In the genomic region with DNA sequence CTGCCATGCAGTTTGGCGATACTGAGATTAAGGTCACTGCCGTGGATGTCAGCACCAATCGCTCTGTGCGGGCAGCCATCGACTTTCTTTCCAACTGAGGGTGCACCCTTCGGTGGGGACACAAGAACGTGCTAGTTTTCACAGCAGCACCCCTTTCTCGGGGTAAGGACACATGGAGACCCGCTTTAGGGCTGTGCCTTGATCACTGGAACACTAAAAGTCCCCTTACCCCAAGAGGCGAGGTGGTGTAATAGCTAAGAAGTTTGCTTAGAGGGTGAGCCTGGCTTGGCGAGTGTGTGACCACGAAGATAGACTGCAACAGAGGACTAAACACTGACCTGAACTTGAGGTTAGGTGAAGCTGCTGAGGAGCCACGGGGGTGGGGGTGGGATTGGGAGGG, we compare ENCODE assay signal across 28 mouse cellular contexts. TPM values are rescaled to one million over a fixed set of nuclear protein-coding genes. Genes with fewer than 3 reads are reported as not detected.
DNase-seq lines count a peak whose midpoint lies in the region; ATAC-seq lines count a peak whose summit lies in the region.
"Had no signal": no experiment of that assay in that cellular context is flagged by ENCODE, and none has a peak within 500 bp of the region (broad histone marks: within the 10 kb centered on the region; RNA-seq: fewer than 3 reads in every experiment).

No protein-coding gene starts in this region.

- no peak for DNase-seq in heart, postnatal 36 days
- peak; percentile 3 for DNase-seq in thymus, postnatal 4 days
- DNase-seq in thymus, postnatal 14 days, result no peak
- peak; percentile 57 for DNase-seq in R1 (ENCODE audit: low read depth, low spot score)
- DNase-seq in neural tube, embryonic 10.5 days (ENCODE audit: extremely low spot score, low spot score), result no peak
- DNase-seq in cerebellum, postnatal 4 days (ENCODE audit: low spot score in 2 of 2), result no peak
- DNase-seq: adrenal gland, postnatal 10 days; cerebellum, adult 11 months; cerebellum, adult 8-10 months; cerebellum, postnatal 14 days; gastrocnemius, postnatal 10 days; heart, adult 18-20 months had no signal

- H3K9me3 ChIP-seq in heart, embryonic 12.5 days (replicated peaks), result no peaks in the 10 kb centered on the region
- H3K9me3 ChIP-seq: embryonic facial prominence, embryonic 13.5 days; forebrain, embryonic 12.5 days; hindbrain, embryonic 12.5 days had no signal

- H3K27me3 ChIP-seq in heart, embryonic 12.5 days (replicated peaks), result no peaks in the 10 kb centered on the region
- H3K27me3 ChIP-seq: CH12.LX; embryonic facial prominence, embryonic 13.5 days; forebrain, embryonic 12.5 days; hindbrain, embryonic 12.5 days; Patski had no signal

- no peak overlapping the region for H3K27ac ChIP-seq in heart, embryonic 12.5 days (ENCODE audit: poor library complexity, severe bottlenecking)
- H3K27ac ChIP-seq: embryonic facial prominence, embryonic 13.5 days; forebrain, embryonic 12.5 days; hindbrain, embryonic 12.5 days had no signal

- peaks cover 77% of the 10 kb centered on the region for H3K36me3 ChIP-seq in heart, embryonic 12.5 days

- no peak overlapping the region for H3K4me2 ChIP-seq in heart, embryonic 12.5 days
- H3K4me2 ChIP-seq: embryonic facial prominence, embryonic 13.5 days; forebrain, embryonic 12.5 days; heart, embryonic 11.5 days; hindbrain, embryonic 12.5 days had no signal

- WGBS in heart, embryonic 12.5 days, result 48% methylated on average over 13 of the region's 13 CpGs

- intact Hi-C loops in heart, postnatal 36 days (cut with DNase I), result no loop called here

- 0 out of 2 replicates have a peak overlapping the region, but pooled peaks have one; percentile 11 for H3K9ac ChIP-seq in heart, embryonic 12.5 days
- H3K9ac ChIP-seq: embryonic facial prominence, embryonic 13.5 days; forebrain, embryonic 12.5 days; hindbrain, embryonic 12.5 days had no signal

- peaks cover 32% of the 10 kb centered on the region for H3K4me1 ChIP-seq in heart, embryonic 12.5 days (replicated peaks)

- H3K4me3 ChIP-seq in heart, embryonic 12.5 days, result no peak overlapping the region
- H3K4me3 ChIP-seq: embryonic facial prominence, embryonic 13.5 days; forebrain, embryonic 12.5 days; hindbrain, embryonic 12.5 days had no signal

- no peak for ATAC-seq in heart, embryonic 12.5 days (ENCODE audit: insufficient number of reproducible peaks, low FRiP score)
- ATAC-seq: forebrain, embryonic 16.5 days; hindbrain, embryonic 16.5 days; inflammation-experienced regulatory T-cells, adult 6 months; Patski had no signal

RNA-seq across cellular contexts. Expression of gene Gm11037, which starts 11.8 kb away (rescaled TPM):
- polyA plus RNA-seq in heart, embryonic 12.5 days (2016; fragmentation: Nextera tagmentation; extraction: Ambion mirVana), result not detected in 2 replicates
- not detected for total RNA-seq in heart, postnatal 36 days (2021)
- total RNA-seq: adrenal gland, postnatal 10 days; adrenal gland, postnatal 4 days; CH12.LX; gastrocnemius, postnatal 10 days; gastrocnemius, postnatal 4 days; heart, adult 18-20 months; heart, postnatal 25 days had no signal
- polyA plus RNA-seq: brain, embryonic 14.5 days; embryonic facial prominence, embryonic 13.5 days; forebrain, embryonic 12.5 days; forebrain, embryonic 16.5 days; frontal cortex, adult 2 months; heart, embryonic 11.5 days; heart, embryonic 16.5 days; hindbrain, embryonic 12.5 days; hindbrain, embryonic 16.5 days; inflammation-experienced regulatory T-cells, adult 6 months; Patski had no signal

RNA-seq across cellular contexts. Expression of gene 1700037H04Rik, which starts 14.8 kb away (rescaled TPM):
- 69.2 and 69.6 TPM in 2 replicates for polyA plus RNA-seq in heart, embryonic 12.5 days (2016; fragmentation: Nextera tagmentation; extraction: Ambion mirVana)
- total RNA-seq in heart, postnatal 36 days (2021), result 10 to 100 TPM in 1 of 2 experiments, 1 to 10 TPM in 1; 9.7 to 12.8 TPM

RNA-seq across cellular contexts. Expression of gene Hspa12b, which starts 18.0 kb away (rescaled TPM):
- polyA plus RNA-seq in heart, embryonic 12.5 days (2016; fragmentation: Nextera tagmentation; extraction: Ambion mirVana), result 8.7 and 8.9 TPM in 2 replicates
- total RNA-seq in heart, postnatal 36 days (2021), result 10 to 100 TPM; 32.1 to 44.1 TPM

RNA-seq across cellular contexts. Expression of gene Cenpb, which starts 34.7 kb away (rescaled TPM):
- polyA plus RNA-seq in heart, embryonic 12.5 days (2016; fragmentation: Nextera tagmentation; extraction: Ambion mirVana), result 6.9 and 7.2 TPM in 2 replicates
- total RNA-seq in heart, postnatal 36 days (2021), result 10 to 100 TPM; 85.1 to 86.2 TPM

RNA-seq across cellular contexts. Expression of gene Cdc25b, which starts 41.6 kb away (rescaled TPM):
- polyA plus RNA-seq in heart, embryonic 12.5 days (2016; fragmentation: Nextera tagmentation; extraction: Ambion mirVana), result 38.7 and 39.1 TPM in 2 replicates
- total RNA-seq in heart, postnatal 36 days (2021), result 1 to 10 TPM; 6.1 to 7.0 TPM

Comparison
In these comparisons a context has a peak if more than half of its experiments do, and no peak if none do; other contexts are left out.
1. DNase-seq: peak in thymus, postnatal 4 days (single experiment) and R1 (single experiment); none in heart, postnatal 36 days (0 of 2), thymus, postnatal 14 days (single experiment), neural tube, embryonic 10.5 days (single experiment) and cerebellum, postnatal 4 days (0 of 2).